Mouse (Mus musculus): ENCODE data around the gene Dock2.

GRCm38 (mm10) chr11:34284124-34284808 lies 499.4 kb downstream of the Dock2 start:
- TF ChIP-seq POLR2A (IDR thresholded peaks at IDR 0.05; ENCODE audit: borderline replicate concordance, extremely low read depth, low read depth, low read length): no peak
- no peak for TF ChIP-seq CTCF (IDR thresholded peaks at IDR 0.05; ENCODE audit: insufficient read depth, low read length)

All from lung, adult 2 months (tissue).